Mouse (Mus musculus) ES-E14 (cell line): ENCODE measurements around the gene Slc1a2. TPM values are rescaled to one million over a fixed set of nuclear protein-coding genes. Genes with fewer than 3 reads are reported as not detected.

Experiments used
- DNase-seq: peaks from one replicate; pipeline ENCODE4 v3.0.0-alpha.2; 2013; ENCODE audit warnings: low read depth, low spot score
- H3K27ac ChIP-seq: 2 replicates; pipeline ENCODE4 v1.5.1; 2012; ENCODE audit warnings: low read depth, mild to moderate bottlenecking, low read length, moderate library complexity, mixed read lengths; ENCODE audit not compliant: poor library complexity, insufficient read depth, severe bottlenecking
- H3K36me3 ChIP-seq: 2 replicates; pipeline ENCODE4 v1.6.1; 2012; ENCODE audit warnings: mild to moderate bottlenecking, low read length, moderate library complexity, mixed read lengths; ENCODE audit not compliant: control insufficient read depth, poor library complexity, insufficient read depth, severe bottlenecking
- H3K4me1 ChIP-seq, 2 experiments: fragments of 150-350 bp in 1 of 2; sonication (generic) in 1 of 2; 2 replicates each; pipeline ENCODE4 v1.6.1; 2012; ENCODE audit warnings: low read length in 2 of 2, mild to moderate bottlenecking in 1 of 2, mixed read lengths in 1 of 2; ENCODE audit not compliant: control insufficient read depth in 2 of 2, insufficient read depth in 2 of 2, poor library complexity in 1 of 2
- H3K4me3 ChIP-seq, 2 experiments: fragments of 150-350 bp in 1 of 2; sonication (generic) in 1 of 2; 2 replicates each; pipeline ENCODE4 v1.5.1; 2012; ENCODE audit warnings: low read length in 2 of 2, low read depth in 1 of 2, mild to moderate bottlenecking in 1 of 2, mixed read lengths in 1 of 2; ENCODE audit not compliant: insufficient read depth in 1 of 2, poor library complexity in 1 of 2, severe bottlenecking in 1 of 2
- H3K9ac ChIP-seq: 2 replicates; pipeline ENCODE4 v1.6.1; 2012; ENCODE audit warnings: low read depth, mild to moderate bottlenecking, low read length, mixed read lengths; ENCODE audit not compliant: poor library complexity, insufficient read depth, severe bottlenecking
- H3K9me3 ChIP-seq: fragments of 150-350 bp; sonication (generic); 2 replicates; pipeline ENCODE4 v1.6.1; 2012; ENCODE audit warnings: low read depth, mild to moderate bottlenecking, low read length; ENCODE audit not compliant: control insufficient read depth, insufficient read depth
- CHD2 ChIP-seq: IDR thresholded peaks from 2 replicates; pipeline ENCODE4 v1.6.1; 2014; ENCODE audit warnings: mild to moderate bottlenecking, low read depth, low read length, inconsistent platforms
- HCFC1 ChIP-seq: IDR thresholded peaks from 2 replicates; pipeline ENCODE4 v1.6.1; 2012; ENCODE audit warnings: low read length, inconsistent platforms, borderline replicate concordance; ENCODE audit not compliant: insufficient read depth
- MAFK ChIP-seq: IDR thresholded peaks from 2 replicates; pipeline ENCODE4 v1.6.1; 2014; ENCODE audit warnings: mild to moderate bottlenecking, low read depth, low read length, inconsistent platforms; ENCODE audit not compliant: insufficient read depth
- ZC3H11A ChIP-seq: IDR thresholded peaks from 2 replicates; pipeline ENCODE4 v1.6.1; 2012; ENCODE audit warnings: low read depth, mild to moderate bottlenecking, inconsistent platforms, low read length, borderline replicate concordance
- ZNF384 ChIP-seq: IDR thresholded peaks from 2 replicates; pipeline ENCODE4 v1.6.1; 2012; ENCODE audit warnings: low read depth, low read length, inconsistent platforms
- in situ Hi-C, 2 experiments: fragments of 600-800 bp; cut with MboI; formaldehyde crosslinking; loops; one replicate each; pipeline ENCODE4 v1.15.1; 2025; ENCODE audit warnings: low sequenced_read_pairs in 2 of 2, inconsistent platforms in 1 of 2; ENCODE audit not compliant: unreplicated experiment in 2 of 2
- total RNA-seq: library from RNA; depleted of rRNA; stranded (reverse); fragments of 300-350 nt; gene quantifications from 2 replicates; pipeline ENCODE4 v1.2.3, GENCODE M21; 2012

Slc1a2 gene
- total RNA-seq, 1 experiment = 0.40 TPM

- no peaks in the 10 kb centered on the region for H3K36me3 ChIP-seq
- in situ Hi-C loops = no loop called here
Measured at GRCm38 (mm10) chr2:102791641-102792040, 133.2 kb downstream of the Slc1a2 start.

GRCm38 (mm10) chr2:102792804-102793203, 134.3 kb downstream of the Slc1a2 start:
- H3K27ac ChIP-seq = no peak overlapping the region
- no peak overlapping the region for H3K9ac ChIP-seq
- no peaks in the 10 kb centered on the region for H3K9me3 ChIP-seq
- in situ Hi-C loops = no loop called here
- H3K4me3 ChIP-seq = no peak overlapping the region
- DNase-seq = no peak
- no peaks in the 10 kb centered on the region for H3K4me1 ChIP-seq
- no peak for TF ChIP-seq MAFK
- H3K36me3 ChIP-seq = no peaks in the 10 kb centered on the region

More at GRCm38 (mm10) chr2:102791641-102792040, 133.2 kb downstream of the Slc1a2 start:
- H3K4me1 ChIP-seq = no peaks in the 10 kb centered on the region
- no peak for DNase-seq
- no peaks in the 10 kb centered on the region for H3K9me3 ChIP-seq
- H3K4me3 ChIP-seq = no peak overlapping the region
- TF ChIP-seq HCFC1 (no peak), ZC3H11A (no peak), CHD2 (no peak), ZNF384 (no peak), MAFK (no peak)
- no peak overlapping the region for H3K27ac ChIP-seq
- no peak overlapping the region for H3K9ac ChIP-seq

GRCm38 (mm10) chr2:102795034-102795433, 136.6 kb downstream of the Slc1a2 start:
- in situ Hi-C loops = no loop called here

GRCm38 (mm10) chr2:102798149-102798548, 139.7 kb downstream of the Slc1a2 start:
- in situ Hi-C loops = no loop called here
- Histone ChIP-seq H3K36me3 (no peaks in the 10 kb centered on the region), H3K4me3 (no peak overlapping the region), H3K9me3 (no peaks in the 10 kb centered on the region), H3K4me1 (no peaks in the 10 kb centered on the region), H3K9ac (no peak overlapping the region), H3K27ac (no peak overlapping the region)
- DNase-seq = no peak
- no peak for TF ChIP-seq HCFC1
- TF ChIP-seq MAFK = no peak
- TF ChIP-seq ZNF384 = no peak
- no peak for TF ChIP-seq ZC3H11A
- TF ChIP-seq CHD2 = no peak

More at GRCm38 (mm10) chr2:102795034-102795433, 136.6 kb downstream of the Slc1a2 start:
- no peak for DNase-seq
- no peak for TF ChIP-seq ZC3H11A
- TF ChIP-seq MAFK = no peak
- TF ChIP-seq HCFC1 = no peak
- Histone ChIP-seq H3K4me3 (no peak overlapping the region), H3K27ac (no peak overlapping the region), H3K36me3 (no peaks in the 10 kb centered on the region), H3K9me3 (no peaks in the 10 kb centered on the region), H3K4me1 (no peaks in the 10 kb centered on the region), H3K9ac (no peak overlapping the region)

- Histone ChIP-seq H3K4me3 (no peak overlapping the region), H3K9ac (no peak overlapping the region), H3K36me3 (no peaks in the 10 kb centered on the region), H3K27ac (no peak overlapping the region), H3K9me3 (no peaks in the 10 kb centered on the region), H3K4me1 (no peaks in the 10 kb centered on the region)
- in situ Hi-C loops = no loop called here
- no peak for DNase-seq
- no peak for TF ChIP-seq MAFK
- TF ChIP-seq CHD2 = no peak
- TF ChIP-seq HCFC1 = no peak
- TF ChIP-seq ZC3H11A = no peak
- no peak for TF ChIP-seq ZNF384
Measured at GRCm38 (mm10) chr2:102801899-102802298, 143.4 kb downstream of the Slc1a2 start.
